Mouse (Mus musculus) adrenal gland, postnatal 10 days (tissue): Measurements from ENCODE around the gene Tsc1. TPM values are rescaled to one million over a fixed set of nuclear protein-coding genes. Genes with fewer than 3 reads are reported as not detected.

Experiments used
- DNase-seq: peaks from one replicate; pipeline ENCODE4 v3.0.0; 2021; ENCODE audit warnings: mixed read lengths
- total RNA-seq, 2 experiments: library from RNA; stranded (reverse); gene quantifications; 2 replicates each; pipeline ENCODE4 v1.2.3; 2021

Tsc1 gene
- total RNA-seq, 2 experiments from 2014 or later, result 15.5 to 20.7 TPM

GRCm38 (mm10) chr2:28650526-28650925, 9.5 kb downstream of the Tsc1 start:
- peak; percentile 66 for DNase-seq

- DNase-seq, result no peak
Measured at GRCm38 (mm10) chr2:28653351-28653750, 12.3 kb downstream of the Tsc1 start.

GRCm38 (mm10) chr2:28654295-28654694, 13.3 kb downstream of the Tsc1 start:
- peak; percentile 46 for DNase-seq

- DNase-seq, result no peak
Measured at GRCm38 (mm10) chr2:28656216-28656615, 15.2 kb downstream of the Tsc1 start.

- no peak for DNase-seq
Measured at GRCm38 (mm10) chr2:28662891-28663290, 21.9 kb downstream of the Tsc1 start.

GRCm38 (mm10) chr2:28665818-28666217, 24.8 kb downstream of the Tsc1 start:
- no peak for DNase-seq

GRCm38 (mm10) chr2:28671438-28671837, 30.4 kb downstream of the Tsc1 start:
- no peak for DNase-seq

- no peak for DNase-seq
Measured at GRCm38 (mm10) chr2:28676005-28676404, 35.0 kb downstream of the Tsc1 start.

- peak; percentile 41 for DNase-seq
Measured at GRCm38 (mm10) chr2:28680710-28681109, 39.7 kb downstream of the Tsc1 start.

GRCm38 (mm10) chr2:28681718-28682117, 40.7 kb downstream of the Tsc1 start:
- peak; percentile 63 for DNase-seq

- no peak for DNase-seq
Measured at GRCm38 (mm10) chr2:28685895-28686294, 44.9 kb downstream of the Tsc1 start.

- peak; percentile 59 for DNase-seq
Measured at GRCm38 (mm10) chr2:28688431-28688830, 47.4 kb downstream of the Tsc1 start.

GRCm38 (mm10) chr2:28692692-28693091, 51.7 kb downstream of the Tsc1 start:
- no peak for DNase-seq

- no peak for DNase-seq
Measured at GRCm38 (mm10) chr2:28698566-28698965, 57.5 kb downstream of the Tsc1 start.

- peak; percentile 91 for DNase-seq
Measured at GRCm38 (mm10) chr2:28699361-28700335, 58.6 kb downstream of the Tsc1 start, which contains the start of the genes Spaca9 and Ak8. Spaca9 (minus strand) TSS chr2:28699727. Ak8 (plus strand) TSS chr2:28700164.

GRCm38 (mm10) chr2:28701646-28702262, 60.7 kb downstream of the Tsc1 start:
- no peak for DNase-seq

GRCm38 (mm10) chr2:28706106-28706636, 65.1 kb downstream of the Tsc1 start:
- no peak for DNase-seq

GRCm38 (mm10) chr2:28706787-28707186, 65.8 kb downstream of the Tsc1 start:
- DNase-seq, result no peak

GRCm38 (mm10) chr2:28713036-28713435, 72.0 kb downstream of the Tsc1 start:
- DNase-seq, result no peak

- DNase-seq, result no peak
Measured at GRCm38 (mm10) chr2:28722419-28722818, 81.4 kb downstream of the Tsc1 start.

GRCm38 (mm10) chr2:28723912-28724311, 82.9 kb downstream of the Tsc1 start:
- no peak for DNase-seq

- no peak for DNase-seq
Measured at GRCm38 (mm10) chr2:28727786-28728404, 86.9 kb downstream of the Tsc1 start.

- no peak for DNase-seq
Measured at GRCm38 (mm10) chr2:28730676-28731075, 89.6 kb downstream of the Tsc1 start.
